Mouse (Mus musculus): ENCODE measurements around the gene Serhl.

GRCm38 (mm10) chr15:83114106-83114505 is 24.8 kb downstream of the Serhl start:
- no peak for TF ChIP-seq CTCF (IDR thresholded peaks at IDR 0.05; ENCODE audit: borderline replicate concordance, control insufficient read depth, extremely low read depth, insufficient read depth, low read length, poor library complexity)
- TF ChIP-seq POLR2A (IDR thresholded peaks at IDR 0.05; ENCODE audit: control insufficient read depth, extremely low read depth, insufficient read depth, low read length, poor library complexity) = no peak
